Comparison of ENCODE assay signal across 8 mouse cellular contexts in the genomic region with DNA sequence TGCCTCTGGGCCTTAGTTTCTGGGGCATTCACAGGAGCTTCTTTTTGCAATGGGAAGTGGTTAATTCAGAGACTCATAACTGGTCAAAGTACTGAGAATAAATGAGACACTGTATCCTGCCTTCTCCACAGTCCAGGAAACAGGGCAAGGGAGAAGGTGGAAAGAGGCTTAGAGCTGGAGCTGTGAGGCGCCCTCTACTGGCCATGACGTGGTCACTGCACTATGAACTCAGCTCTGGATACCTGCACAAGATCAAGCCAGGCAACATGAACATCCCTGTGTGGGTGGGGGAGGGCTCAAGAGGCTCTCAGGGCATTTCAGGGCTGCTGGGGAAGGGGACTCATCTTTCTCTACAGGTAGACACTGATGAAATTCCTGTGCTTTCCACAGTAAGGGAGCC. TPM values are rescaled to one million over a fixed set of nuclear protein-coding genes. Genes with fewer than 3 reads are reported as not detected.
DNase-seq lines count a peak whose midpoint lies in the region; ATAC-seq and TF ChIP-seq lines count a peak whose summit lies in the region.

No protein-coding gene starts in this region.

- H3K27ac ChIP-seq in forebrain, postnatal 0 days (ENCODE audit: low read depth, low read length) = no peak overlapping the region
- H3K27ac ChIP-seq in forebrain, embryonic 15.5 days (replicated peaks) = no peak overlapping the region

- H3K4me3 ChIP-seq in forebrain, postnatal 0 days (ENCODE audit: low read depth, low read length) = no peak overlapping the region
- no peak overlapping the region for H3K4me3 ChIP-seq in forebrain, embryonic 15.5 days

- H3K4me1 ChIP-seq in forebrain, postnatal 0 days (ENCODE audit: insufficient read depth) = no peaks in the 10 kb centered on the region
- H3K4me1 ChIP-seq in forebrain, embryonic 15.5 days = 0 out of 2 replicates have a peak, but pooled peaks cover 3% of the 10 kb centered on the region

- no peaks in the 10 kb centered on the region for H3K27me3 ChIP-seq in forebrain, postnatal 0 days (ENCODE audit: insufficient read depth, low read length)
- H3K27me3 ChIP-seq in forebrain, embryonic 15.5 days = no peaks in the 10 kb centered on the region

- H3K36me3 ChIP-seq in forebrain, postnatal 0 days (ENCODE audit: insufficient read depth) = no peaks in the 10 kb centered on the region
- H3K36me3 ChIP-seq in forebrain, embryonic 15.5 days = no peaks in the 10 kb centered on the region

- WGBS in forebrain, postnatal 0 days = 0% methylated on average over 2 of the region's 2 CpGs
- WGBS in forebrain, embryonic 15.5 days = 5% methylated on average over 2 of the region's 2 CpGs

- H3K9me3 ChIP-seq in forebrain, postnatal 0 days (ENCODE audit: low read length) = no peaks in the 10 kb centered on the region
- H3K9me3 ChIP-seq in forebrain, embryonic 15.5 days = no peaks in the 10 kb centered on the region

- TF ChIP-seq CTCF in forebrain, postnatal 0 days (IDR thresholded peaks at IDR 0.05; ENCODE audit: low read depth) = peak; percentile 50

- no peak for DNase-seq in forebrain, postnatal 0 days
- peak; percentile 19 for DNase-seq in 416B (ENCODE audit: low read depth)
- peak; percentile 18 for DNase-seq in adrenal gland, adult 2 months
- DNase-seq in urinary bladder, adult 18-20 months (ENCODE audit: low spot score in 2 of 2) = no peak
- DNase-seq in urinary bladder, postnatal 4 days (ENCODE audit: low spot score in 2 of 2) = no peak

- ATAC-seq in forebrain, postnatal 0 days = no peak
- ATAC-seq in forebrain, embryonic 15.5 days (replicated peaks) = no peak
- ATAC-seq in hematopoietic stem cell, adult 5-6 weeks (replicated peaks in 1 of 2; ENCODE audit: insufficient read depth in 1 of 2, low FRiP score in 2 of 2, low TSS enrichment in 1 of 2, low read depth in 1 of 2, poor library complexity in 2 of 2, severe bottlenecking in 2 of 2) = peak; percentile 60 to 64; a peak in 2 of 4 replicates
- ATAC-seq in neutrophil, adult 5-6 weeks (ENCODE audit: extremely low read depth, insufficient number of reproducible peaks, low FRiP score, poor library complexity, severe bottlenecking) = 0 out of 2 replicates have a peak, but pooled peaks have one; percentile 26

- H3K9ac ChIP-seq in forebrain, postnatal 0 days = no peak overlapping the region
- no peak overlapping the region for H3K9ac ChIP-seq in forebrain, embryonic 15.5 days (replicated peaks)

- H3K4me2 ChIP-seq in forebrain, postnatal 0 days (ENCODE audit: low read depth) = no peak overlapping the region
- H3K4me2 ChIP-seq in forebrain, embryonic 15.5 days (replicated peaks) = no peak overlapping the region

RNA-seq across cellular contexts. Expression of gene Clca3a1, which starts 7.7 kb away (rescaled TPM):
- 0.92 and 1.2 TPM in 2 replicates for total RNA-seq in forebrain, postnatal 0 days (2014; rRNA removed)
- 0.93 and 1.4 TPM in 2 replicates for polyA plus RNA-seq in forebrain, postnatal 0 days (2015; fragmentation: Nextera tagmentation; extraction: Ambion mirVana)
- 0.34 and 0.59 TPM in 2 replicates for polyA plus RNA-seq in forebrain, embryonic 15.5 days (2015; fragmentation: Nextera tagmentation; extraction: Ambion mirVana)
- total RNA-seq in adrenal gland, adult 2 months (2021) = 1 to 10 TPM; 1.6 to 5.2 TPM
- 0.65 and 1.1 TPM in 2 replicates for polyA plus RNA-seq in adrenal gland, adult 2 months (2012; rRNA removed)
- 1.4 and 4.8 TPM in 2 replicates for total RNA-seq in hematopoietic stem cell, adult 5-6 weeks (2017)
- 0.47 and 0.98 TPM in 2 replicates for total RNA-seq in neutrophil, adult 5-6 weeks (2017)

RNA-seq across cellular contexts. Expression of gene Sh3glb1, which starts 33.0 kb away (rescaled TPM):
- 103 and 118 TPM in 2 replicates for total RNA-seq in forebrain, postnatal 0 days (2014; rRNA removed)
- 104 and 128 TPM in 2 replicates for polyA plus RNA-seq in forebrain, postnatal 0 days (2015; fragmentation: Nextera tagmentation; extraction: Ambion mirVana)
- polyA plus RNA-seq in forebrain, embryonic 15.5 days (2015; fragmentation: Nextera tagmentation; extraction: Ambion mirVana) = 92.1 and 96.7 TPM in 2 replicates
- total RNA-seq in adrenal gland, adult 2 months (2021) = 100 to 1,000 TPM; 168 to 210 TPM
- 14.2 and 16.3 TPM in 2 replicates for polyA plus RNA-seq in adrenal gland, adult 2 months (2012; rRNA removed)
- total RNA-seq in hematopoietic stem cell, adult 5-6 weeks (2017) = 52.1 and 63.4 TPM in 2 replicates
- total RNA-seq in neutrophil, adult 5-6 weeks (2017) = 189 and 211 TPM in 2 replicates

Comparison
In these comparisons a context has a peak if more than half of its experiments do, and no peak if none do; other contexts are left out.
1. ATAC-seq: peak in hematopoietic stem cell, adult 5-6 weeks (2 of 2) and neutrophil, adult 5-6 weeks (single experiment); none in forebrain, postnatal 0 days (single experiment) and forebrain, embryonic 15.5 days (single experiment).
2. DNase-seq: peak in 416B (single experiment) and adrenal gland, adult 2 months (single experiment); none in forebrain, postnatal 0 days (single experiment), urinary bladder, adult 18-20 months (0 of 2) and urinary bladder, postnatal 4 days (0 of 2).